Mouse (Mus musculus): ENCODE data around the gene Gm973. TPM values are rescaled to one million over a fixed set of nuclear protein-coding genes. Genes with fewer than 3 reads are reported as not detected.

Gm973 gene
- polyA plus RNA-seq, 1 experiment, result 4.7 TPM

GRCm38 (mm10) chr1:59568283-59568682, 52.2 kb downstream of the Gm973 start:
- no peak for DNase-seq
- H3K4me3 ChIP-seq (replicated peaks; ENCODE audit: insufficient read depth, low read depth, low read length), result no peak overlapping the region

GRCm38 (mm10) chr1:59569301-59569700, 53.2 kb downstream of the Gm973 start:
- WGBS, result 86% methylated on average over 5 of the region's 5 CpGs
- H3K27me3 ChIP-seq (ENCODE audit: control insufficient read depth, insufficient read depth, low read length), result no peaks in the 10 kb centered on the region
- TF ChIP-seq POLR2A (IDR thresholded peaks at IDR 0.05; ENCODE audit: borderline replicate concordance, insufficient read depth, low read length), result no peak
- TF ChIP-seq CTCF (IDR thresholded peaks at IDR 0.05; ENCODE audit: borderline replicate concordance, insufficient read depth, low read depth, low read length), result no peak
- DNase-seq, result no peak
- H3K27ac ChIP-seq (ENCODE audit: insufficient read depth, low read length), result no peak overlapping the region
- H3K4me3 ChIP-seq (replicated peaks; ENCODE audit: insufficient read depth, low read depth, low read length), result no peak overlapping the region
- H3K4me1 ChIP-seq (ENCODE audit: control insufficient read depth, insufficient read depth, low read length), result peaks cover 23% of the 10 kb centered on the region

More at GRCm38 (mm10) chr1:59568283-59568682, 52.2 kb downstream of the Gm973 start:
- no peak for TF ChIP-seq POLR2A (IDR thresholded peaks at IDR 0.05; ENCODE audit: borderline replicate concordance, insufficient read depth, low read length)
- 98% methylated on average over 1 of the region's 1 CpGs for WGBS
- Histone ChIP-seq H3K27me3 (ENCODE audit: control insufficient read depth, insufficient read depth, low read length) (no peaks in the 10 kb centered on the region), H3K27ac (ENCODE audit: insufficient read depth, low read length) (peak overlapping the region; percentile 81; the same call in 1 of the 2 replicates), H3K4me1 (ENCODE audit: control insufficient read depth, insufficient read depth, low read length) (peaks cover 23% of the 10 kb centered on the region)

DNA sequence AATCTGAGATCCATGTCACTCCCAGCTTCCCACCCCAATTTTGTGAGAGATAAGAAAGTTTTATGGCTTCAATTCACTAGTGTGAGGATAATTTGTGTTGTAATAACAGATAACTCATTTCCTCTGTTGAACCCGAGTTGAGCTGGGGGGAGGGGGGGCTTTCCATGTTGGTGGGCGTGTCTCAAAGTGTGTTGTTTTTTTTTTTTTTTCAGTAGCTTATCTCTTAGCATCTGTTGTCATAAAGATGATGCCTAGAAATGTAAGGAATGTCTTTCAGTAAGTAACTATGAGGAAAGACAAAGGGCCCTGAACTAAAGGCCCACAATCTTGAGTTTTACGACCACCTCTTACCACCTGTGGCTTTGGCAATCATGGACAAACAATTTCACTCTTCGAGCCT, 54.7 kb downstream of the Gm973 start:
- H3K27me3 ChIP-seq (ENCODE audit: control insufficient read depth, insufficient read depth, low read length), result no peaks in the 10 kb centered on the region
- no peak for DNase-seq
- H3K4me3 ChIP-seq (replicated peaks; ENCODE audit: insufficient read depth, low read depth, low read length), result no peak overlapping the region
- no peak for TF ChIP-seq CTCF (IDR thresholded peaks at IDR 0.05; ENCODE audit: borderline replicate concordance, insufficient read depth, low read depth, low read length)
- no peak for TF ChIP-seq POLR2A (IDR thresholded peaks at IDR 0.05; ENCODE audit: borderline replicate concordance, insufficient read depth, low read length)
- no peak overlapping the region for H3K27ac ChIP-seq (ENCODE audit: insufficient read depth, low read length)
- 64% methylated on average over 4 of the region's 4 CpGs for WGBS
- H3K4me1 ChIP-seq (ENCODE audit: control insufficient read depth, insufficient read depth, low read length), result peaks cover 21% of the 10 kb centered on the region

- WGBS, result 88% methylated on average over 3 of the region's 3 CpGs
- TF ChIP-seq CTCF (IDR thresholded peaks at IDR 0.05; ENCODE audit: borderline replicate concordance, insufficient read depth, low read depth, low read length), result no peak
- TF ChIP-seq POLR2A (IDR thresholded peaks at IDR 0.05; ENCODE audit: borderline replicate concordance, insufficient read depth, low read length), result no peak
- peaks cover 13% of the 10 kb centered on the region for H3K4me1 ChIP-seq (ENCODE audit: control insufficient read depth, insufficient read depth, low read length)
These were observed 55.4 kb downstream of the Gm973 start for GRCm38 (mm10) chr1:59571502-59571901.

DNA sequence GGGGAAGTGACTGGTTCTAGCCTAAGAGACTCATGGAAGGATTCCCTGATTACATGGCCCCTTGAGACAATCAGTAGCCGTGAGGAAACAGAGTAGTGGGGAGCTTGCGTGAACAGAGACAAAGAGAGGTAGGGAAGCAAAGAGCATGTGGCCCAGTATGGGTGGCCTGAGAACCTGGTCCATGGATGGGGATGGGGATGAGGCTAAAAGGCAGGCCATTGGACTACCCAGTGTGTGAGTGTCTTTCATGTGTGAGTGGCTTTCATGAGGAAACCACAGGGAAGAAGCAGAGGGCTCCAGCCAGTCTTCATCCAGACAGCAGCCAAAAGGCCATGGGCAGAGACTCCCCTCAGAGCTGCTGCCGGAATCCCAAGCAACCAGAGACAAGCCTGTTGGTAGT, 57.8 kb downstream of the Gm973 start:
- Histone ChIP-seq H3K27me3 (ENCODE audit: control insufficient read depth, insufficient read depth, low read length) (no peaks in the 10 kb centered on the region), H3K4me3 (replicated peaks; ENCODE audit: insufficient read depth, low read depth, low read length) (no peak overlapping the region), H3K4me1 (ENCODE audit: control insufficient read depth, insufficient read depth, low read length) (no peaks in the 10 kb centered on the region; the same call in 1 of the 2 replicates), H3K27ac (ENCODE audit: insufficient read depth, low read length) (no peak overlapping the region)
- 83% methylated on average over 3 of the region's 3 CpGs for WGBS
- TF ChIP-seq POLR2A (IDR thresholded peaks at IDR 0.05; ENCODE audit: borderline replicate concordance, insufficient read depth, low read length) (no peak), CTCF (IDR thresholded peaks at IDR 0.05; ENCODE audit: borderline replicate concordance, insufficient read depth, low read depth, low read length) (no peak)
- no peak for DNase-seq

More at GRCm38 (mm10) chr1:59571502-59571901, 55.4 kb downstream of the Gm973 start:
- H3K4me3 ChIP-seq (replicated peaks; ENCODE audit: insufficient read depth, low read depth, low read length), result no peak overlapping the region
- H3K27ac ChIP-seq (ENCODE audit: insufficient read depth, low read length), result no peak overlapping the region
- no peak for DNase-seq
- H3K27me3 ChIP-seq (ENCODE audit: control insufficient read depth, insufficient read depth, low read length), result no peaks in the 10 kb centered on the region

GRCm38 (mm10) chr1:59574262-59575187, 58.5 kb downstream of the Gm973 start:
- Histone ChIP-seq H3K4me3 (replicated peaks; ENCODE audit: insufficient read depth, low read depth, low read length) (peak overlapping the region; percentile 10), H3K27me3 (ENCODE audit: control insufficient read depth, insufficient read depth, low read length) (no peaks in the 10 kb centered on the region), H3K27ac (ENCODE audit: insufficient read depth, low read length) (no peak overlapping the region), H3K4me1 (ENCODE audit: control insufficient read depth, insufficient read depth, low read length) (peaks cover 4% of the 10 kb centered on the region)
- DNase-seq, result no peak
- 60% methylated on average over 21 of the region's 21 CpGs for WGBS
- TF ChIP-seq CTCF (IDR thresholded peaks at IDR 0.05; ENCODE audit: borderline replicate concordance, insufficient read depth, low read depth, low read length) (no peak), POLR2A (IDR thresholded peaks at IDR 0.05; ENCODE audit: borderline replicate concordance, insufficient read depth, low read length) (no peak)

- Histone ChIP-seq H3K27me3 (ENCODE audit: control insufficient read depth, insufficient read depth, low read length) (no peaks in the 10 kb centered on the region), H3K4me3 (replicated peaks; ENCODE audit: insufficient read depth, low read depth, low read length) (no peak overlapping the region), H3K4me1 (ENCODE audit: control insufficient read depth, insufficient read depth, low read length) (peaks cover 4% of the 10 kb centered on the region), H3K27ac (ENCODE audit: insufficient read depth, low read length) (no peak overlapping the region)
- TF ChIP-seq POLR2A (IDR thresholded peaks at IDR 0.05; ENCODE audit: borderline replicate concordance, insufficient read depth, low read length) (no peak), CTCF (IDR thresholded peaks at IDR 0.05; ENCODE audit: borderline replicate concordance, insufficient read depth, low read depth, low read length) (no peak)
- no peak for DNase-seq
- WGBS, result 76% methylated on average over 4 of the region's 4 CpGs
These were observed 62.7 kb downstream of the Gm973 start for GRCm38 (mm10) chr1:59578770-59579169.

DNA sequence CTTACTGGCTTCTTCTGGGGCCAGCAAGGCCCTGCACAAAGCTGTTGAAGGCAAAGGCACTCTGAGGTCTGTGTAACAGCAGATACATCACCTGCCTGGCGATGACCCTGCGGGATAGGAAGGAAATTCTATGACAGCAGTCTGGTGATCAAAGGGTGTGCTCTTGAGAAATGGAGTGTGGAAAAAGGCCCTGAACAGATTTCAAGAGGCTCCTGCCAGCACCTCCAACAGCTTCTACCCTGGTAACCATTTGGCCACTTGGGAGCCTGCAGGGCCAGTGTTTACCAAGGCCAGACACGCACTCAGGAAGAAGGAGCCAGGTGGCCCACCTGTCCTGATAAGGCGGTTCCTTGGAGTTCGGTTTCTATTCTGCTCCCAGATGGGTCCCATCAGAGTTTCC, 63.3 kb downstream of the Gm973 start:
- peaks cover 4% of the 10 kb centered on the region for H3K4me1 ChIP-seq (ENCODE audit: control insufficient read depth, insufficient read depth, low read length)
- TF ChIP-seq POLR2A (IDR thresholded peaks at IDR 0.05; ENCODE audit: borderline replicate concordance, insufficient read depth, low read length) (no peak), CTCF (IDR thresholded peaks at IDR 0.05; ENCODE audit: borderline replicate concordance, insufficient read depth, low read depth, low read length) (no peak)
- no peaks in the 10 kb centered on the region for H3K27me3 ChIP-seq (ENCODE audit: control insufficient read depth, insufficient read depth, low read length)
- H3K27ac ChIP-seq (ENCODE audit: insufficient read depth, low read length), result no peak overlapping the region
- no peak overlapping the region for H3K4me3 ChIP-seq (replicated peaks; ENCODE audit: insufficient read depth, low read depth, low read length)
- peak; percentile 62 to 81 for DNase-seq
- 19% methylated on average over 5 of the region's 5 CpGs for WGBS

Data from cerebellum, adult 2 months (tissue).